Mouse (Mus musculus): ENCODE measurements around the gene Kdm2b. TPM values are rescaled to one million over a fixed set of nuclear protein-coding genes. Genes with fewer than 3 reads are reported as not detected.

Gene Kdm2b
- polyA plus RNA-seq, 1 experiment, result 30.3 TPM

DNA sequence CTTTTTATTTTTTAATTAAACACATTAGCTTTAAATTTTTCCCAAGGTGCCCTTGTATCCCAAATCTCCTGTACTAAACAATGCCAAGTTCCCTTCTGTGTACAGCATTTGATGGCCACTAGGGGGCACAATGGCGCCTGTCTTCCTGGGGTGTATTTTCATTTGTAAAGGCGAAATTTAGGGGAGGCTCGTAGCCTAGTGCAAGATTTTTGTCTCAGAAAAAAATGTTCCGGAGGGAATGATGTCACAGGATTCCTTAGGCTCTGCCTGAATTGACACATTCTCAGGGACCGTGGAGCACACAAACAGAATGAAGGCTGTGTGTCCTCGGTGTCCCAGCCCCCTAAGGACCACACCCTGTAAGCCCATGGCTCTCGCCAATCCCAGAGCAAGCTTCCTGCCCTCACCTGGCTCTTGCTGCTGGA is 64.1 kb downstream of the Kdm2b start:
- peak; percentile 36 to 60 for DNase-seq (ENCODE audit: low read depth in 1 of 2, low spot score in 2 of 2)
- WGBS, result 31% methylated on average over 7 of the region's 7 CpGs
- no peaks in the 10 kb centered on the region for H3K27me3 ChIP-seq (ENCODE audit: control insufficient read depth, insufficient read depth, low read length)

DNA sequence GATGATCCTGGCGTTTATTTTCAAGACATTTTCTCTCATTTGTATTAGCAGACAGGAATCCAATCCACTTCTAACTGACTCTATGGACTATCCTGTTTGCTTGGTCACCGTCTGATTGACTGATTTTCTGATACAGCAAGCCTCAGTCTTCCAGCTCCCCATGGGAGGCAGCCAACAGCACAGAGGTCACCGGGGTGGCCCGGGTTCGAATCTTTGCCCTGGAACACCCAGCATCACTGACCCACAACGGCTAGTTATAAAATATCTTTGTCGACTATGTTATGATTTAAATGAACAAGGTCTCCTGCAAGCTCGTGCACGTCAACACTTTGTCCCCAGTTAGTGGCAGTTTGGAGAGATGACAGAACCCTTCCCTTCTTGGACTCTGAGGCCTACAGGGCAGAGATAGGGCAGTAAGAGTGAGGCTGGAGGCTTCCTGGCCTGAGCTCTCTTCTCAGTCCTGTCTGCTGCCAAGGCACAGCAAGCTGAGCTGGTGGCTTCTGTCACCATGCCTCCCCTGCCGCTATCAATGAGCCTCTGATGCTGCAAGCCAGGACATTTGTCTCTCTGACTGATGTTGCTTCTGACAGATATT is 65.7 kb downstream of the Kdm2b start:
- DNase-seq (ENCODE audit: low read depth in 1 of 2, low spot score in 2 of 2), result no peak
- Histone ChIP-seq H3K27me3 (ENCODE audit: control insufficient read depth, insufficient read depth, low read length) (no peaks in the 10 kb centered on the region), H3K27ac (ENCODE audit: insufficient read depth, low read length) (no peak overlapping the region), H3K4me3 (ENCODE audit: extremely low read depth, insufficient read depth, insufficient read length) (no peak overlapping the region), H3K4me1 (ENCODE audit: control insufficient read depth, insufficient read depth, insufficient read length) (peaks cover 2% of the 10 kb centered on the region; the same call in 1 of the 2 replicates), H3K36me3 (ENCODE audit: control insufficient read depth, insufficient read depth, low read length) (no peaks in the 10 kb centered on the region)
- TF ChIP-seq CTCF (IDR thresholded peaks at IDR 0.05; ENCODE audit: extremely low read depth, insufficient read depth, insufficient read length, insufficient replicate concordance) (no peak), POLR2A (IDR thresholded peaks at IDR 0.05; ENCODE audit: low read depth, low read length) (no peak)
- WGBS, result 88% methylated on average over 10 of the region's 10 CpGs

More for the DNA sequence above, 64.1 kb downstream of the Kdm2b start:
- Histone ChIP-seq H3K36me3 (ENCODE audit: control insufficient read depth, insufficient read depth, low read length) (no peaks in the 10 kb centered on the region), H3K4me3 (ENCODE audit: extremely low read depth, insufficient read depth, insufficient read length) (no peak overlapping the region), H3K27ac (ENCODE audit: insufficient read depth, low read length) (no peak overlapping the region), H3K4me1 (ENCODE audit: control insufficient read depth, insufficient read depth, insufficient read length) (peaks cover 2% of the 10 kb centered on the region; the same call in 1 of the 2 replicates)
- no peak for TF ChIP-seq POLR2A (IDR thresholded peaks at IDR 0.05; ENCODE audit: low read depth, low read length)
- peak; percentile 44; the same call in 1 of the 2 replicates for TF ChIP-seq CTCF (IDR thresholded peaks at IDR 0.05; ENCODE audit: extremely low read depth, insufficient read depth, insufficient read length, insufficient replicate concordance)

DNA sequence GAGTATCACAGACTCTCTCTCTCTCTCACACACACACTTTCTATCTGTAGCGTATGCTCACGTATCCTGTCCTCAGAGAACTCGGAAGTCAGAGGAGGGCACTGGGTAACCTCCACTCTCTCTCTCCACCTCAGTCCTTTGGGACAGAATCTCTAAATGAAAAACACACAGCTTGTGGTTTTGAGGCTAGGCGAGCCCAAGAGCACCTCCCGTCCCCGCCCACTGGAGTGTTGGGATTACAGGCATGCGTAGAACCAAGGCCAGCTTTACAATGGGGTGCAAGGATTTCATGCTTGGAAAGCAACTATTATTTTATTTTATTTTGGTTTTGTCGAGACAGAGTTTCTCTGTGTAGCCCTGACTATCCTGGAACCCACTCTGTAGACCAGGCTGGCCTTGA is 67.7 kb downstream of the Kdm2b start:
- Histone ChIP-seq H3K4me1 (ENCODE audit: control insufficient read depth, insufficient read depth, insufficient read length) (peaks cover 2% of the 10 kb centered on the region; the same call in 1 of the 2 replicates), H3K27me3 (ENCODE audit: control insufficient read depth, insufficient read depth, low read length) (no peaks in the 10 kb centered on the region), H3K4me3 (ENCODE audit: extremely low read depth, insufficient read depth, insufficient read length) (no peak overlapping the region), H3K27ac (ENCODE audit: insufficient read depth, low read length) (no peak overlapping the region), H3K36me3 (ENCODE audit: control insufficient read depth, insufficient read depth, low read length) (no peaks in the 10 kb centered on the region)
- WGBS, result 64% methylated on average over 8 of the region's 8 CpGs
- DNase-seq (ENCODE audit: low read depth in 1 of 2, low spot score in 2 of 2), result no peak
- TF ChIP-seq CTCF (IDR thresholded peaks at IDR 0.05; ENCODE audit: extremely low read depth, insufficient read depth, insufficient read length, insufficient replicate concordance), result no peak
- no peak for TF ChIP-seq POLR2A (IDR thresholded peaks at IDR 0.05; ENCODE audit: low read depth, low read length)

DNA sequence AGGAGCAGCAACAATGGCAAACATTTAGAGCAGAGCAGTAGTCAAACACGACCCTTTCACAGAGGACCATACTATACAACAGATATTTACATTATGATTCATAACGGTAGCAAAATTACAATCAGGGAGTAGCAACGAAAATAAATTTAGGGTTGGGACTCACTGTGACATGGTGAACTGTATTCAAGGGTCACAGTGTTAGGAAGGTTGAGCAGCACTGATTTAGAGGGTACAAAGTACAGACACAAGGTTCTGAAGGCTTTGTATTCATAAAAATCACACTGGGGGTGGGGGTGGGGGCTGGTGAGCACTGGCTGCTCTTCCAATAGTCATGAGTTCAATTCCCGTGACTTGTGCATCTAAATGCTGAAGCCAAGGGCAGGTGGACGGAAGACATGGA is 69.1 kb downstream of the Kdm2b start:
- Histone ChIP-seq H3K4me1 (ENCODE audit: control insufficient read depth, insufficient read depth, insufficient read length) (no peaks in the 10 kb centered on the region), H3K27ac (ENCODE audit: insufficient read depth, low read length) (no peak overlapping the region)
- WGBS, result 82% methylated on average over 5 of the region's 5 CpGs

DNA sequence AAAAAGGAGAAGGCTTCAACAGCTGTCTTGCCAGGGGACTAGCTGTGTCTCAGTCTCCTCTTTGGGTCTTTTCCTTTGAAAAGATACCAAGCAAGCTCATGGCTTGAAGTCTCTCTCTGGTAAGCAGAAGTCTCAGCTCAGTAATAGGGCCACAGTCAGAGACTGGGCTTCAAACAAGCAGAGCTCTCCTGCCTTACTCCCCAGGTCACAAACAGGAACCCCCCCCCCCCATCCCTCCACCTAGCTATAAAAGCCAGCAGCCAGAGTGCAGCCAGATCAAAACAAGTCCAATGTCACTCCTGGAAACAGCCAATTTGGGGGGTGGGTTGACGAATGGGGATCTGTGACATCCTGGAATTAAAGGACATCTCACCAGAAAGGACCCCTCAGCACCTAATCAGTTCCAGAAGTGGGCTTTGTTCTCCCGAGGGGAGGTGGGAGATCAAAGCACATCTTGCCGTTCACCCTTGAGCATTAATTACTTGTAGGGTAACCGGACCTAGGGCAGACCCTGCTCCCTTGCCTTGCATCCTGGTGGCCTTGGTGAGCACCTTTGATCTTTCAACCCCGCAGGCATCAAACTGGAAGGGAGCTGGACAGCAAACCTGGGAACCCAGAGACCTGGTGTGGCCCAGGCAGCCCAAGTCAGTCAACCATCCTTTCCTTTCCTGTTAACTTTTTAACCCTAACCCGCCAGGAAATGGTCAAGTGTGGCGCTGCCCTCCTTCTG is 71.5 kb downstream of the Kdm2b start:
- no peak for TF ChIP-seq CTCF (IDR thresholded peaks at IDR 0.05; ENCODE audit: extremely low read depth, insufficient read depth, insufficient read length, insufficient replicate concordance)
- TF ChIP-seq POLR2A (IDR thresholded peaks at IDR 0.05; ENCODE audit: low read depth, low read length), result no peak
- no peak for DNase-seq (ENCODE audit: low read depth in 1 of 2, low spot score in 2 of 2)
- no peak overlapping the region for H3K4me3 ChIP-seq (ENCODE audit: extremely low read depth, insufficient read depth, insufficient read length)
- 0 out of 2 replicates have a peak, but pooled peaks cover 1% of the 10 kb centered on the region for H3K36me3 ChIP-seq (ENCODE audit: control insufficient read depth, insufficient read depth, low read length)
- WGBS, result 61% methylated on average over 7 of the region's 7 CpGs
- no peak overlapping the region for H3K27ac ChIP-seq (ENCODE audit: insufficient read depth, low read length)
- H3K27me3 ChIP-seq (ENCODE audit: control insufficient read depth, insufficient read depth, low read length), result no peaks in the 10 kb centered on the region
- no peaks in the 10 kb centered on the region for H3K4me1 ChIP-seq (ENCODE audit: control insufficient read depth, insufficient read depth, insufficient read length)

More for the DNA sequence above, 69.1 kb downstream of the Kdm2b start:
- no peaks in the 10 kb centered on the region for H3K27me3 ChIP-seq (ENCODE audit: control insufficient read depth, insufficient read depth, low read length)
- no peaks in the 10 kb centered on the region for H3K36me3 ChIP-seq (ENCODE audit: control insufficient read depth, insufficient read depth, low read length)
- DNase-seq (ENCODE audit: low read depth in 1 of 2, low spot score in 2 of 2), result no peak
- TF ChIP-seq POLR2A (IDR thresholded peaks at IDR 0.05; ENCODE audit: low read depth, low read length) (no peak), CTCF (IDR thresholded peaks at IDR 0.05; ENCODE audit: extremely low read depth, insufficient read depth, insufficient read length, insufficient replicate concordance) (no peak)
- H3K4me3 ChIP-seq (ENCODE audit: extremely low read depth, insufficient read depth, insufficient read length), result no peak overlapping the region

DNA sequence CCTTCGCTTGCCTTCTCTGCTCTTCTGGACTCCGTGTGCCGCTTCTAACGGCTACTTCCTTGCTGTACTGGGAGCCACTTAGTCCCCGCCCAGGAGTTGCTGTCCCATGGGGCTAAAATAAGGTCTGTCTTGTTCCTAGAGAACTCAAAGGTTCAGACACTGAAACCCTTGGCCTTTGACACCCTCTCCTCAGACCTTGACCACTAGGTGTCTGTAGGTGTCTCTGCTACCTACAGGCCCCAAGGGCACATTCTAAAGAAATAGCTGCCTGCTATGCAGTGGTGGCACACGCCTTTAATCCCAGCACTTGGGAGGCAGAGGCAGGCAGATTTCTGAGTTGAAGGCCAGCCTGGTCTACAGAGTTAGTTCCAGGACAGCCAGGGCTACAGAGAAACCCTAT is 73.5 kb downstream of the Kdm2b start:
- DNase-seq (ENCODE audit: low read depth in 1 of 2, low spot score in 2 of 2), result no peak
- TF ChIP-seq CTCF (IDR thresholded peaks at IDR 0.05; ENCODE audit: extremely low read depth, insufficient read depth, insufficient read length, insufficient replicate concordance) (no peak), POLR2A (IDR thresholded peaks at IDR 0.05; ENCODE audit: low read depth, low read length) (no peak)
- no peak overlapping the region for H3K4me3 ChIP-seq (ENCODE audit: extremely low read depth, insufficient read depth, insufficient read length)
- no peaks in the 10 kb centered on the region for H3K4me1 ChIP-seq (ENCODE audit: control insufficient read depth, insufficient read depth, insufficient read length)
- no peaks in the 10 kb centered on the region for H3K27me3 ChIP-seq (ENCODE audit: control insufficient read depth, insufficient read depth, low read length)
- 0 out of 2 replicates have a peak, but pooled peaks cover 1% of the 10 kb centered on the region for H3K36me3 ChIP-seq (ENCODE audit: control insufficient read depth, insufficient read depth, low read length)
- WGBS, result 86% methylated on average over 6 of the region's 6 CpGs
- H3K27ac ChIP-seq (ENCODE audit: insufficient read depth, low read length), result no peak overlapping the region

DNA sequence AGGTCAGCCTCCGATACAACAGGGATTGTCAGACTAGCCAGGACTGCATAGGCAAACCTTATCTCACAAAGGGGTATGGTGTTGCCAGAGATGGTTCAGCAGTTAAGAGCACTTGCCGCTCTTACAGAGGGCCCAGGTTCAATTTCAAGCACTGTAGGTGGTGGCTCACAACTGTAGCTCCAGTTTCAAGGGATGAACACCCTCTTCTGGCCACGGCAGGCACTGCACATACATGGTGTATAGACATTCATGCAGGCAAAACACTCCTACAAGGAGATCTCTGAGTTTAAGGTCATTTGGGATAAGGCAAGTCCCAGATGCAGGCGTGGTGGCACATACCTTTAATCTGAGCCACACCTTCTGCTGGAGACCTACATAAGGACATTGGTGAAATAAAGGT is 76.8 kb downstream of the Kdm2b start:
- Histone ChIP-seq H3K27ac (ENCODE audit: insufficient read depth, low read length) (no peak overlapping the region), H3K4me3 (ENCODE audit: extremely low read depth, insufficient read depth, insufficient read length) (no peak overlapping the region), H3K36me3 (ENCODE audit: control insufficient read depth, insufficient read depth, low read length) (0 out of 2 replicates have a peak, but pooled peaks cover 1% of the 10 kb centered on the region), H3K4me1 (ENCODE audit: control insufficient read depth, insufficient read depth, insufficient read length) (no peaks in the 10 kb centered on the region), H3K27me3 (ENCODE audit: control insufficient read depth, insufficient read depth, low read length) (no peaks in the 10 kb centered on the region)
- DNase-seq (ENCODE audit: low read depth in 1 of 2, low spot score in 2 of 2), result no peak
- TF ChIP-seq CTCF (IDR thresholded peaks at IDR 0.05; ENCODE audit: extremely low read depth, insufficient read depth, insufficient read length, insufficient replicate concordance), result no peak
- no peak for TF ChIP-seq POLR2A (IDR thresholded peaks at IDR 0.05; ENCODE audit: low read depth, low read length)
- 94% methylated on average over 4 of the region's 4 CpGs for WGBS

All from spleen, adult 2 months (tissue).